Mouse (Mus musculus) embryonic facial prominence, embryonic 14.5 days (tissue): Measurements from ENCODE around the gene Cdhr3. TPM values are rescaled to one million over a fixed set of nuclear protein-coding genes. Genes with fewer than 3 reads are reported as not detected.

Experiments
- ATAC-seq: fragments of 200-750 bp; cut with Nextera tagmentation; 2 replicates; pipeline ENCODE4 v1.8.0; 2017; ENCODE audit warnings: low read depth, moderate number of reproducible peaks, moderate TSS enrichment
- DNase-seq: peaks from one replicate; pipeline ENCODE4 v3.0.0-alpha.2; 2015; ENCODE audit warnings: low spot score
- H3K27ac ChIP-seq: fragments of 300-500 bp; sonication (generic); replicated peaks from 2 replicates; pipeline ENCODE4 v1.5.1; 2014; ENCODE audit warnings: low read depth, mild to moderate bottlenecking, low read length, moderate library complexity
- H3K27me3 ChIP-seq: fragments of 300-500 bp; sonication (generic); replicated peaks from 2 replicates; pipeline ENCODE4 v1.6.1; 2014; ENCODE audit warnings: low read length; ENCODE audit not compliant: control insufficient read depth, insufficient read depth
- H3K36me3 ChIP-seq: fragments of 300-500 bp; sonication (generic); 2 replicates; pipeline ENCODE4 v1.6.1; 2014; ENCODE audit warnings: low read length, mixed read lengths; ENCODE audit not compliant: control insufficient read depth, insufficient read depth
- H3K4me1 ChIP-seq: fragments of 300-500 bp; sonication (generic); 2 replicates; pipeline ENCODE4 v1.6.1; 2014; ENCODE audit warnings: antibody characterized with exemption, low read length; ENCODE audit not compliant: control insufficient read depth, insufficient read depth
- H3K4me2 ChIP-seq: fragments of 300-500 bp; sonication (generic); 2 replicates; pipeline ENCODE4 v1.6.1; 2014; ENCODE audit warnings: low read depth, mild to moderate bottlenecking, low read length, moderate library complexity, mixed read lengths
- H3K4me3 ChIP-seq: fragments of 300-500 bp; sonication (generic); 2 replicates; pipeline ENCODE4 v1.5.1; 2014; ENCODE audit warnings: low read depth, mild to moderate bottlenecking, low read length
- H3K9ac ChIP-seq: fragments of 300-500 bp; sonication (generic); 2 replicates; pipeline ENCODE4 v1.6.1; 2014; ENCODE audit warnings: low read depth, mild to moderate bottlenecking, low read length, moderate library complexity, mixed read lengths
- H3K9me3 ChIP-seq: fragments of 300-500 bp; sonication (generic); 2 replicates; pipeline ENCODE4 v1.6.1; 2016; ENCODE audit warnings: low read length; ENCODE audit not compliant: control insufficient read depth
- WGBS: fragments of 180-500 bp; shearing (Covaris S2); extraction: QIAGEN DNeasy Blood & Tissue Kit; methylation state at CpG from one replicate; pipeline ENCODE4 v1.1.7; 2014; 5-methylcytosine and 5-hydroxymethylcytosine counted together
- polyA plus RNA-seq: library from polyadenylated mRNA; unstranded; fragments of >200 nt; fragmentation: Nextera tagmentation; extraction: Ambion mirVana; gene quantifications from 2 replicates; pipeline ENCODE4 v1.2.1, GENCODE M21; 2014

Cdhr3 gene
- polyA plus RNA-seq, 1 experiment from 2014 or later, result 1.6 TPM

DNA sequence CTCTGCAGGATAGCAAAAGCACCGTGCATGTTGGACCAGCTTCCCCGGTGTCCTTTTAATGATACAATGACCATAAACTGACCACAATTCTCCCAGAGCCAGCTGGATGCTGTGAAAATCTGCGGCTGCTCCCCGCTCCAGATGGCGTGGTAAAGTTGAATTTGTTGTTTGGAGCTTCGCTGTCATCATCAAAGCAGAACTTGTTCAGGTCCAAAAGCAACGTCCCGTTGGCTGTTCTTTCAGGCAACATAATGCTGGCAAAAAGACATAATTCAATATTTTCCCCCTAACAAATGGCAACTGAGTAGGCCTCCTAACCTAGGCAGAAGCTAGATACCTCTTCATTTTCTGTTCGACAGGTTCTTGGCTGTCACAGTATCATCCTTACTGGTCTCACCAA, 39.4 kb downstream of the Cdhr3 start:
- no peaks in the 10 kb centered on the region for H3K36me3 ChIP-seq
- no peak overlapping the region for H3K4me2 ChIP-seq
- H3K9ac ChIP-seq, result no peak overlapping the region
- no peak overlapping the region for H3K27ac ChIP-seq
- no peaks in the 10 kb centered on the region for H3K9me3 ChIP-seq
- ATAC-seq, result no peak
- H3K27me3 ChIP-seq, result no peaks in the 10 kb centered on the region
- peaks cover 19% of the 10 kb centered on the region for H3K4me1 ChIP-seq
- H3K4me3 ChIP-seq, result no peak overlapping the region
- DNase-seq, result no peak
- whole genome bisulfite sequencing, result 79% methylated on average over 9 of the region's 9 CpGs

GRCm38 (mm10) chr12:33048391-33048790, 44.3 kb downstream of the Cdhr3 start:
- H3K9ac ChIP-seq, result no peak overlapping the region

GRCm38 (mm10) chr12:33046434-33046833, 46.2 kb downstream of the Cdhr3 start:
- Histone ChIP-seq H3K27me3 (no peaks in the 10 kb centered on the region), H3K36me3 (no peaks in the 10 kb centered on the region), H3K4me1 (peaks cover 19% of the 10 kb centered on the region), H3K27ac (no peak overlapping the region), H3K4me3 (no peak overlapping the region), H3K9me3 (no peaks in the 10 kb centered on the region), H3K4me2 (no peak overlapping the region), H3K9ac (no peak overlapping the region)
- ATAC-seq (no peak), DNase-seq (no peak)
- 81% methylated on average over 7 of the region's 7 CpGs for WGBS

More at GRCm38 (mm10) chr12:33048391-33048790, 44.3 kb downstream of the Cdhr3 start:
- no peaks in the 10 kb centered on the region for H3K27me3 ChIP-seq
- ATAC-seq (no peak), DNase-seq (no peak)
- no peak overlapping the region for H3K27ac ChIP-seq
- peaks cover 19% of the 10 kb centered on the region for H3K4me1 ChIP-seq
- no peaks in the 10 kb centered on the region for H3K36me3 ChIP-seq
- H3K9me3 ChIP-seq, result no peaks in the 10 kb centered on the region
- whole genome bisulfite sequencing, result 86% methylated on average over 3 of the region's 3 CpGs
- no peak overlapping the region for H3K4me2 ChIP-seq
- no peak overlapping the region for H3K4me3 ChIP-seq

DNA sequence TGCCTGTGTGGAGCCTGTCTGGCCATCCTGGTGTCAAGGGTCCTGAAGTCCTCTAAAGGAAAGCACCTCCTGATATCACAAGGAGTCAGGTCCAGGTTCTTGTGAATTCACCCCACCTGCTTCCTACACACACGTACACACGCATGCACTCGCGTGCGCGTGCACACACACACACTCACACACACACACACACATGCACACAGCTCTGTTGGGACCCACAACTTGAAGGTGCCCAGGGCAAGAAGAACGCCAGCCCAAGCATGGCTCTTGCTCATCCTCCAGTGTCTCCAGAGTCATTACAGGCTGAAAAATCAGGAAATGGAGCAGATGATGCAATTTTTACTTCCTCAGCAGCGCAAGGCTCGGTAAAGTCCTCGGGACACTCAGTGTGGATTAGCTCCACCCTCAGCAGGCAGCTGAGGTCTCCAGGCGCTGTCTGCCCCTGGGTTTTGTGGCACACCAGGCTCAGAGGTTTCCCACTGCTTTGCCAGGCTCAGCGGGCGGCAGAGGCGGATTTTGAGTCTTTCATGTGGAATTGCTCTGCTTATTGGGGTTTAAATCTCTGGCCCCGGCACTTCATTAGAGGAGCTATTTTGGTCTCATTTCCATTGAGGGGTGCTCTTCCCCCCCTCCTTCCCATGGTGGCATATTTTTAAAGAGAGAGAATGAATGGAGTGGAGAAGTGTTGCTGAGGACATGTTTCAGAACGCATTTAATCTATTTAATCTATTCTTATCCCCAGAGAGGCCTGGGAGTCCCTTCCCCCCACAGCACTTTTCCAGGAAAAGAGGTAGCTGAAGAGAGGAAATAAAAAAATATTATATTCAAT, 46.9 kb downstream of the Cdhr3 start:
- ATAC-seq, result peak; percentile 79
- Histone ChIP-seq H3K4me2 (peak overlapping the region; percentile 26; the same call in 1 of the 2 replicates), H3K9me3 (no peaks in the 10 kb centered on the region), H3K4me1 (peaks cover 19% of the 10 kb centered on the region), H3K9ac (no peak overlapping the region), H3K4me3 (no peak overlapping the region), H3K27ac (no peak overlapping the region), H3K36me3 (no peaks in the 10 kb centered on the region), H3K27me3 (no peaks in the 10 kb centered on the region)
- peak; percentile 68 for DNase-seq
- 43% methylated on average over 16 of the region's 16 CpGs for WGBS

DNA sequence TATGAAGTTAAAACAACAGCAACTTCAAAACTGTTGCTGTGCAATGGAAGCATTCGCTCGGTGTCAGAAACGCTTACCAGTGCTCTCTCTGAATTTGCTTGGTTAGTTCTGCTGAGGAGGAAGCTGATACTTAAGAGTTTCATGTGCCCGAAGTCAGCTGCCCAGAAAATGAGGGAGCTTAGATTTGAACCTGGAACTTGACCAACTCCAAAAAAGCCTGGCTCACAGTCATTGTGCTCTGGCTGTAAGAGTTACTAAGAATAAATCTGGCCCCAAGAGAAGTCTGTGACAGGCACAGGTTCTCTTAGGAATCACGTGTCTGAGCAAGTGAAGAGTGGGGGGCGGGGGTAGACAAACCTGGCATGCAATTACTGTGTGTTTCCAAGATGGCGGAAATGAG, 51.2 kb downstream of the Cdhr3 start:
- DNase-seq (no peak), ATAC-seq (no peak)
- Histone ChIP-seq H3K9ac (no peak overlapping the region), H3K4me3 (no peak overlapping the region), H3K27ac (no peak overlapping the region), H3K4me2 (no peak overlapping the region), H3K36me3 (no peaks in the 10 kb centered on the region), H3K4me1 (peaks cover 13% of the 10 kb centered on the region), H3K9me3 (no peaks in the 10 kb centered on the region), H3K27me3 (no peaks in the 10 kb centered on the region)
- 85% methylated on average over 7 of the region's 7 CpGs for WGBS

- WGBS, result 76% methylated on average over 2 of the region's 2 CpGs
- no peak overlapping the region for H3K27ac ChIP-seq
- no peaks in the 10 kb centered on the region for H3K27me3 ChIP-seq
- no peak overlapping the region for H3K9ac ChIP-seq
- no peak overlapping the region for H3K4me3 ChIP-seq
- ATAC-seq (no peak), DNase-seq (no peak)
- H3K4me2 ChIP-seq, result no peak overlapping the region
- no peaks in the 10 kb centered on the region for H3K36me3 ChIP-seq
- no peaks in the 10 kb centered on the region for H3K9me3 ChIP-seq
- H3K4me1 ChIP-seq, result peaks cover 6% of the 10 kb centered on the region
Observed at GRCm38 (mm10) chr12:33040811-33041210, 51.9 kb downstream of the Cdhr3 start.

DNA sequence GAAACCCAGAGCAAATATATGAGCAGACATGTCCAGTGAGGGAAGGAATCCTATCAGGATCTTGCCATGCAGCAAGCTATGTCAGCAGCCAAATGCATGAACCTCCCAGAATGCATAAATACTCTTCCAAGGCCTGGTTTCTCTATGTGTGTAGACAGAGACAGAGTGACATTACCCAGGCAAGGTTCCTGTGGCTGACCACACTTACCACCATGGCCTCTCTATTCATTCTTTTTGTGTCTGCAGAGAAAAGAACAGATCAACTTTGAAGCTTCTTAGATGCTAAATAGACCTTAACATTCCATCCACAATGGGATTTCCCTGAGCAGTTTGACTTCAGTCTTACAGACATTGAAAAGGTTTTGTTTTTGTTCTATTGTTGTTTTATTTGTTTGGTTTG, 54.0 kb downstream of the Cdhr3 start:
- ATAC-seq, result no peak
- no peak for DNase-seq
- Histone ChIP-seq H3K4me3 (no peak overlapping the region), H3K4me1 (peaks cover 11% of the 10 kb centered on the region), H3K27ac (no peak overlapping the region), H3K9ac (no peak overlapping the region), H3K9me3 (no peaks in the 10 kb centered on the region), H3K27me3 (no peaks in the 10 kb centered on the region), H3K4me2 (no peak overlapping the region), H3K36me3 (no peaks in the 10 kb centered on the region)

DNA sequence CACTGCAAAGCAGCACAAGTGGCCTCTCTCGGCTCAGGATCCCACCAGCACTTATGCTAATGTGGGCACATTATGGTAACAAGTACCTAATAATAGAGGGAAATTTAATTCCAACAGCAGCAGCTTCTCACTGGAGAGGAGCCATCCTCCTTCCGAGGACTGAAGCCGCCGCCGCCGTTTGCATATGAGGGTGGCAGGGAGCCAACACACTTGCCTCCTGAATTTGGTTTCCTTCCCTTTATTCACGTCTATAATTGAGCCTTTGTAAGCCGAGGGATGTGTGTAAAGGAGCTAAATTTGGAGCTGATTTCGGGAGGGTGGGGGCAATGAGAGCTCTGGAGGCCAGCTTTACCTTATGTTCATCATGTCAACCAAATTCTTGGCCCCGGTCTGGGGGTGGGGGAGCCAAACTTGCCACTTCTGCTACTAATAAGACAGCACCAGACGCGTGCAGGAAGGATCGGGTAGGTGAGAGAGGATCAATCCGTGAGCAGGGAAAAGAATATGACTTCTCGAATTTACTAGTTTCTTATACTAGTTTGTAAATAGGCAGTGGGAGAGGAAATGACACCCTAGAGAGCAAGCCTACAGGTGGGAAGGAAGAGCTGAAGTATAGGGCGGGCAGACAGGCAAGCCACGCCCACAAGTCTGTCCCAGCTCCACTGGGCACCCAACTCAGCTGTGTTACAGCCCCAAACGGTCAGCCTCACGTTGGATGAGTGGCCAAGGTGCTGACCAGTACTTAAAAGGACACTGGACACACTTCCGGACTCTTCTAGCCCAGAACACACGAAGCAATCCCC, 56.8 kb downstream of the Cdhr3 start:
- Histone ChIP-seq H3K36me3 (no peaks in the 10 kb centered on the region), H3K9me3 (no peaks in the 10 kb centered on the region), H3K4me3 (no peak overlapping the region), H3K27ac (no peak overlapping the region; the same call in 1 of the 2 replicates), H3K9ac (no peak overlapping the region), H3K4me1 (peaks cover 11% of the 10 kb centered on the region), H3K4me2 (peak overlapping the region; percentile 36), H3K27me3 (no peaks in the 10 kb centered on the region)
- 16% methylated on average over 21 of the region's 21 CpGs for WGBS
- DNase-seq (peak; percentile 93), ATAC-seq (peak; percentile 89)
